Mouse (Mus musculus) frontal cortex, postnatal 14 days (tissue): ENCODE data around the gene Stat5b.

Experiments used
- DNase-seq, 2 experiments: peaks; one replicate each; pipeline ENCODE4 v3.0.0; 2022; ENCODE audit warnings: low spot score in 2 of 2

The Stat5b gene

GRCm38 (mm10) chr11:100770646-100771408 is 79.7 kb downstream of the Stat5b start, which contains the start of gene Ghdc:
Gene Ghdc (minus strand): TSS chr11:100770957.
- DNase-seq: peak in 1 of 2 experiments; percentile 63

DNA sequence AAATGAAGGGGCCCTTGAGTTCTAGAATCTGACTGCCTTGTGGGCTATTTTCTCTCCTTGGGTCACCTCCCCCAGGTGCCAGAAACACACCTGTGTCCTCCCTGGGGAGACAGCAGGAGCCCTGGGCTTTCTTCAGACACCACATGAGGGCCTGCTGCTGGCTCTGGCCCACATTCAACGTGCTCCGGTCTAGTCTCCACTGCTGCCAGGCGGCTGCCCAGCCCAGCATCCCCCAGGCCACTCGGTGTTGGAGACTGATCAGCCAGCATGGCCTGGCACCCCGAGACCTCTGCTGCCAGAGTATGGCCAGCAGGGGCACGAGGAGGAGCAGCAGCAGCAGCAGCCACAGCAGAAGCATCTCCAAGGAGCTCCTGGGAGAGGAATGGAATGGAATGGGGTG is 80.5 kb downstream of the Stat5b start:
- no peak for DNase-seq

- DNase-seq: no peak
Measured at GRCm38 (mm10) chr11:100767871-100768270, 82.7 kb downstream of the Stat5b start.

DNA sequence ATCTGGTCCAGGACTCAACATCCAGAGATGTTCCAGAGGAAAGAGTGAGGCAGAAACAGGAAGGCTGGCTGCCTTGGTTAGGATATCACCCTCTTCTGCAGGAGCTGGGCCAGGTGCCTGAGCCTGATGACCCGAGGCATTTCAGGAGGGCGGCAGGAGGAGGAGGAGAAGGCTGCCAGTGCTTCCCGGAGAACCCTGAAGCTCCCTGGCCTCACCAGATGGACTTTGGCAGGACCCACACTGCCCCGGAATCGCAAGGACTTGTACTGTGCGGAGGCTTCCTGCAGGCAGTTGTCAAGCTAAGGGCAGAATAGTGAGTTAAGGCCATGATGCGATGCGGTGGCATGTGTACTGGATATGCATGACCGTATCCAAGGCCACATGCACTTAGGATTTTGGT is 83.8 kb downstream of the Stat5b start:
- no peak for DNase-seq

GRCm38 (mm10) chr11:100762831-100763230 is 87.7 kb downstream of the Stat5b start, which contains the start of gene Hcrt:
Gene Hcrt (minus strand): TSS chr11:100762931.
- DNase-seq: no peak

DNA sequence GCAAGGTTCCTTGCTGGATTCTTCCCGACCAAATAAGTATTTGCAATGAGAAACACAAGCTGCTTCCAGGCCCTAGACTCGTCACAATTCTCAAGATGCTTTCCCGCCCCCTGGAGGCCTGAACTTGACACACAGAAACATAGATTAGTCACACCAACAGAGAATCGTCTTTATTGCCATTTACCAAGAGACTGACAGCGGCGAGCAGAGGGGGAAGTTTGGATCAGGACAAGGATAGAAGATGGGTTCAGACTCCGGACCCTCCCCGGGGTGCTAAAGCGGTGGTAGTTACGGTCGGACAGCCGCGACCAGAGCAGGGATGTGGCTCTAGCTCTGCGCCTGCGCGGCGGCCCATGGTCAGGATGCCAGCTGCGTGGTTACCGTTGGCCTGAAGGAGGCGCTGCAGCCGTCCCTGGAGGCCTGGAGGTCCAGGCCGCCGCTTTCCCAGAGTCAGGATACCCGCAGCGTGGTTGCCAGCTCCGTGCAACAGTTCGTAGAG is 88.9 kb downstream of the Stat5b start:
- peak; percentile 80 to 82 for DNase-seq

DNA sequence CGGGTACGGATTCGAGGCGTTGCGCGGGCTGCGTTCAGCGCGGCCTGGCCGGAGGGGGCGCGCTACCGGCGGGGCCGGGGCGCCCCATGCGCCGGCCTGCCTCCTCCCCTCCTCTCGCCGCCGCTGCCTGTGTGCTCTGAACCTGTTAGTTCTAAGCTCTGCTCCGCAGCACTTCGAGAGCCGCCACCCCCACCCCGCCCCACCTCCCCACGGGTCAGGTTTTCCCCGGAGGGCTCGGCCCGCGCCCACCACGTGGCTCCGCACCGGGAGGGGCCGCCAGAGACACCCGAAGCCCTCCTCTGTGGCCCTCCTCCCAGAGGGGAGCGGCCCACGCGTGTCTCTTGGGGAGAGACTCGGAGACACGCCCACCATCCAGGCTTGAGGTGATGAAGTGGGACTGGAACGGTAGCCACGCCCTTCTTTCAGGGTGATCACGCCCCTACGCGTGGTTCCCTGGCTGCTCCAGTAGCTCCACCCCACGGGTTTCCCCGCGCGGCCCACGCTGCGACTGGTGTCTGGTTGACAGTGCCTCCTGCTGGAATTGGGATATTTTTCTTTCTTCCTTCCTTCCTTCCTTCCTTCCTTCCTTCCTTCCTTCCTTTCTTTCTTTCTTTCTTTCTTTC is 90.8 kb downstream of the Stat5b start, which contains the start of gene Kcnh4:
Kcnh4 (minus strand) TSS at position 332 of the 623 bp plus-strand sequence.
- DNase-seq: peak; percentile 86 to 88

- no peak for DNase-seq
Measured at GRCm38 (mm10) chr11:100758707-100759610, 91.6 kb downstream of the Stat5b start.

GRCm38 (mm10) chr11:100757566-100757965 is 93.0 kb downstream of the Stat5b start:
- DNase-seq: no peak

GRCm38 (mm10) chr11:100756476-100756875 is 94.0 kb downstream of the Stat5b start:
- DNase-seq: no peak

- no peak for DNase-seq
Measured at GRCm38 (mm10) chr11:100754693-100755057, 95.8 kb downstream of the Stat5b start.

GRCm38 (mm10) chr11:100754021-100754692 is 96.4 kb downstream of the Stat5b start:
- peak in 1 of 2 experiments; percentile 56 for DNase-seq

- no peak for DNase-seq
Measured at GRCm38 (mm10) chr11:100752294-100752693, 98.2 kb downstream of the Stat5b start.

GRCm38 (mm10) chr11:100750127-100750526 is 100.4 kb downstream of the Stat5b start:
- DNase-seq: no peak

GRCm38 (mm10) chr11:100749469-100749868 is 101.1 kb downstream of the Stat5b start:
- no peak for DNase-seq

DNA sequence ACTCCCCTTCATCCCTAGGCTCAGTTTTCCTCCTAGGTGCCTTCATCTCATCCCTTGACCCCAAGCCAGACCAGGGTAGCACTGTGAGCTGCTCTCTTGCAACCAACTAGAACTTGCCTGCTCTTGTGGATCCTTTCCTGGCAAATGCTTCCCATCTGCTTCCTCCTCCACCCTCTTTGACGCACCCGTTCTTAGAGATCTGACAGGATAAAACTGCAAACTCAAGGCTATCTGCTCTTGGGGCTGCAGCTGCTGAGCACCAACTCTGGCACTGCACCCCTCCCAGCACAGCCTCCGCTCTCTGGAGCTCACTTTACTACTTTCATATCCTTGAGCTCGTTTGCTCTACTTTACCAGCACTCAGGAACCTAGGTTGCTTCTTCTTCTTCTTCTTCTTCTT is 101.9 kb downstream of the Stat5b start:
- no peak for DNase-seq

GRCm38 (mm10) chr11:100747114-100747513 is 103.4 kb downstream of the Stat5b start:
- DNase-seq: no peak

- no peak for DNase-seq
Measured at GRCm38 (mm10) chr11:100746546-100746945, 104.0 kb downstream of the Stat5b start.

- DNase-seq: no peak
Measured at GRCm38 (mm10) chr11:100745085-100745484, 105.4 kb downstream of the Stat5b start.

GRCm38 (mm10) chr11:100741348-100741747 is 109.2 kb downstream of the Stat5b start:
- no peak for DNase-seq

DNA sequence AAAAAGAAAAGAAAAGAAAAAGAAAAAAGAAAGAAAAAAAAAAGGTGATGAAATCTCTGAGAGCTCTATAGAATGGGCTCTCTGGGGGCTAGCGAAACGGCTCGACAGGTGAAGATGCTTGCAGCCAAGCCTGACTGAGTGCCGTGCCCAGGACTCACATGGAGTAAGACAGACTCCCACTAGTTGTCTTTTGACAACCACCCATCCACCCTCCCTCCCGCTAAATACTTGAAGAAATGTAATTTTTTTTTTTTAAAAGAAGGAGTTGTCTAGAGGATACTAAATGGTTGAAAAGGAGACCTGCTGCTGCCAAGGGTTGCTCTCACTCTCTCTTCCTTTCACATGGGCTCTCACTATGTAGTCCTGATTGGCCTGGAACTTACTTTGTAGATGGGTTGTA is 111.8 kb downstream of the Stat5b start:
- DNase-seq: no peak
